Mouse (Mus musculus): ENCODE data around the gene Nlrc5. TPM values are rescaled to one million over a fixed set of nuclear protein-coding genes. Genes with fewer than 3 reads are reported as not detected.

Gene Nlrc5
- polyA plus RNA-seq, 1 experiment = 56.8 TPM

GRCm38 (mm10) chr8:94551471-94552422, 117.6 kb downstream of the Nlrc5 start:
- Histone ChIP-seq H3K36me3 (ENCODE audit: control insufficient read depth, insufficient read depth, low read length) (no peaks in the 10 kb centered on the region), H3K27me3 (ENCODE audit: control insufficient read depth, insufficient read depth, low read length) (no peaks in the 10 kb centered on the region), H3K4me3 (ENCODE audit: control insufficient read depth, insufficient read depth, low read length) (no peak overlapping the region), H3K4me1 (replicated peaks; ENCODE audit: control insufficient read depth, insufficient read depth, low read length) (peaks cover 7% of the 10 kb centered on the region), H3K27ac (ENCODE audit: control insufficient read depth, insufficient read depth, low read length) (no peak overlapping the region)
- WGBS = 77% methylated on average over 17 of the region's 17 CpGs
- TF ChIP-seq POLR2A (IDR thresholded peaks at IDR 0.05; ENCODE audit: control insufficient read depth, extremely low read depth, insufficient read depth, low read length, poor library complexity) = no peak
- TF ChIP-seq CTCF (IDR thresholded peaks at IDR 0.05; ENCODE audit: borderline replicate concordance, control insufficient read depth, extremely low read depth, insufficient read depth, low read length, poor library complexity) = no peak
- DNase-seq = no peak

GRCm38 (mm10) chr8:94552696-94553095, 118.5 kb downstream of the Nlrc5 start:
- no peak overlapping the region for H3K27ac ChIP-seq (ENCODE audit: control insufficient read depth, insufficient read depth, low read length)
- peaks cover 7% of the 10 kb centered on the region for H3K4me1 ChIP-seq (replicated peaks; ENCODE audit: control insufficient read depth, insufficient read depth, low read length)
- H3K36me3 ChIP-seq (ENCODE audit: control insufficient read depth, insufficient read depth, low read length) = no peaks in the 10 kb centered on the region
- H3K27me3 ChIP-seq (ENCODE audit: control insufficient read depth, insufficient read depth, low read length) = no peaks in the 10 kb centered on the region
- TF ChIP-seq CTCF (IDR thresholded peaks at IDR 0.05; ENCODE audit: borderline replicate concordance, control insufficient read depth, extremely low read depth, insufficient read depth, low read length, poor library complexity) = no peak
- no peak for TF ChIP-seq POLR2A (IDR thresholded peaks at IDR 0.05; ENCODE audit: control insufficient read depth, extremely low read depth, insufficient read depth, low read length, poor library complexity)
- DNase-seq = no peak
- no peak overlapping the region for H3K4me3 ChIP-seq (ENCODE audit: control insufficient read depth, insufficient read depth, low read length)
- WGBS = 17% methylated on average over 2 of the region's 2 CpGs

- WGBS = 95% methylated on average over 3 of the region's 3 CpGs
- H3K36me3 ChIP-seq (ENCODE audit: control insufficient read depth, insufficient read depth, low read length) = no peaks in the 10 kb centered on the region
- DNase-seq = no peak
- TF ChIP-seq POLR2A (IDR thresholded peaks at IDR 0.05; ENCODE audit: control insufficient read depth, extremely low read depth, insufficient read depth, low read length, poor library complexity) = no peak
- TF ChIP-seq CTCF (IDR thresholded peaks at IDR 0.05; ENCODE audit: borderline replicate concordance, control insufficient read depth, extremely low read depth, insufficient read depth, low read length, poor library complexity) = no peak
- no peak overlapping the region for H3K4me3 ChIP-seq (ENCODE audit: control insufficient read depth, insufficient read depth, low read length)
- H3K27ac ChIP-seq (ENCODE audit: control insufficient read depth, insufficient read depth, low read length) = no peak overlapping the region
- no peaks in the 10 kb centered on the region for H3K4me1 ChIP-seq (replicated peaks; ENCODE audit: control insufficient read depth, insufficient read depth, low read length)
- no peaks in the 10 kb centered on the region for H3K27me3 ChIP-seq (ENCODE audit: control insufficient read depth, insufficient read depth, low read length)
Measured at GRCm38 (mm10) chr8:94557281-94557680, 123.1 kb downstream of the Nlrc5 start.

- Histone ChIP-seq H3K27me3 (ENCODE audit: control insufficient read depth, insufficient read depth, low read length) (no peaks in the 10 kb centered on the region), H3K27ac (ENCODE audit: control insufficient read depth, insufficient read depth, low read length) (no peak overlapping the region), H3K4me3 (ENCODE audit: control insufficient read depth, insufficient read depth, low read length) (no peak overlapping the region), H3K36me3 (ENCODE audit: control insufficient read depth, insufficient read depth, low read length) (no peaks in the 10 kb centered on the region), H3K4me1 (replicated peaks; ENCODE audit: control insufficient read depth, insufficient read depth, low read length) (no peaks in the 10 kb centered on the region)
- TF ChIP-seq CTCF (IDR thresholded peaks at IDR 0.05; ENCODE audit: borderline replicate concordance, control insufficient read depth, extremely low read depth, insufficient read depth, low read length, poor library complexity) = no peak
- TF ChIP-seq POLR2A (IDR thresholded peaks at IDR 0.05; ENCODE audit: control insufficient read depth, extremely low read depth, insufficient read depth, low read length, poor library complexity) = no peak
- 96% methylated on average over 5 of the region's 5 CpGs for WGBS
- no peak for DNase-seq
Measured at GRCm38 (mm10) chr8:94561256-94561655, 127.1 kb downstream of the Nlrc5 start.

GRCm38 (mm10) chr8:94564421-94564820, 130.3 kb downstream of the Nlrc5 start:
- Histone ChIP-seq H3K36me3 (ENCODE audit: control insufficient read depth, insufficient read depth, low read length) (no peaks in the 10 kb centered on the region), H3K4me3 (ENCODE audit: control insufficient read depth, insufficient read depth, low read length) (no peak overlapping the region), H3K27me3 (ENCODE audit: control insufficient read depth, insufficient read depth, low read length) (no peaks in the 10 kb centered on the region), H3K27ac (ENCODE audit: control insufficient read depth, insufficient read depth, low read length) (no peak overlapping the region), H3K4me1 (replicated peaks; ENCODE audit: control insufficient read depth, insufficient read depth, low read length) (no peaks in the 10 kb centered on the region)
- TF ChIP-seq POLR2A (IDR thresholded peaks at IDR 0.05; ENCODE audit: control insufficient read depth, extremely low read depth, insufficient read depth, low read length, poor library complexity) = no peak
- DNase-seq = no peak

- Histone ChIP-seq H3K27me3 (ENCODE audit: control insufficient read depth, insufficient read depth, low read length) (no peaks in the 10 kb centered on the region), H3K4me1 (replicated peaks; ENCODE audit: control insufficient read depth, insufficient read depth, low read length) (no peaks in the 10 kb centered on the region), H3K27ac (ENCODE audit: control insufficient read depth, insufficient read depth, low read length) (no peak overlapping the region), H3K4me3 (ENCODE audit: control insufficient read depth, insufficient read depth, low read length) (no peak overlapping the region), H3K36me3 (ENCODE audit: control insufficient read depth, insufficient read depth, low read length) (no peaks in the 10 kb centered on the region)
- WGBS = 87% methylated on average over 6 of the region's 6 CpGs
- DNase-seq = no peak
- TF ChIP-seq POLR2A (IDR thresholded peaks at IDR 0.05; ENCODE audit: control insufficient read depth, extremely low read depth, insufficient read depth, low read length, poor library complexity) (no peak), CTCF (IDR thresholded peaks at IDR 0.05; ENCODE audit: borderline replicate concordance, control insufficient read depth, extremely low read depth, insufficient read depth, low read length, poor library complexity) (no peak)
Measured at GRCm38 (mm10) chr8:94566033-94566432, 131.9 kb downstream of the Nlrc5 start.

Data from thymus, adult 2 months (tissue).